Mouse (Mus musculus): Measurements from ENCODE around the gene Dgkq. TPM values are rescaled to one million over a fixed set of nuclear protein-coding genes. Genes with fewer than 3 reads are reported as not detected.

Dgkq gene
- total and polyA plus RNA-seq, 3 experiments = 11.3 TPM; not detected in 1

DNA sequence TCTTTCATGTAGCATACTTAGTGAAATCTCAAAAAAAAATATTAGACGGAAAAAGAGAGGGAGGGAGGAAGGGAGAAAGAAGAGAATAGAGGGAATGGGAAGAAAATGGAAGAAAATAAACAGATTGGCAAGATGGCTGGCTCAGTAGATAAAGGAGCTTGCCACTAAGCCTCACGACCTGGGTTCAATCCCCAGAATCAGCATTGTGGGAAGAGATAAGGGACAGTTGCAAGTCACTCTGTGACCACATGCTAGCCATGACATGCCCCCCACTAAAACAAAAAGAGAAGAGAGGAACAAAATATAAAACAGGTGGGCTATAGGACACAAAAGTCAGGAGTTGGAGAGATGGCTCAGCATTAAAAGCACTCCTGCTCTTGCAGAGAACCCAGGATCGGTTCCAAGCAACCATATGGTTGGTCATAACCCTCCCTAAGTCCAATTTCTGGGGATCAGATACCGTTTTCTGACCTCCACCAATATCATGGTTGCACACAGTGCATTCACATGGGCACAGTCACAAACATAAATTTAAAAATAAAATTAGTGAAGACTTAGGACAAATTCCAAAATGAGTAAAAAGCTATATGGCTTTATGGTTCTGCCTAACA is 43.3 kb downstream of the Dgkq start:
- no peaks in the 10 kb centered on the region for H3K9me3 ChIP-seq (replicated peaks; ENCODE audit: insufficient read depth, low read length)
- no peaks in the 10 kb centered on the region for H3K27me3 ChIP-seq (ENCODE audit: control insufficient read depth in 1 of 2, insufficient read depth in 2 of 2, low read length in 2 of 2)
- H3K9ac ChIP-seq (ENCODE audit: control insufficient read depth, low read depth, low read length, poor library complexity, severe bottlenecking) = no peak overlapping the region
- H3K27ac ChIP-seq (ENCODE audit: control insufficient read depth, low read depth, low read length) = peak overlapping the region; percentile 42
- no peak overlapping the region for H3K4me3 ChIP-seq (ENCODE audit: control insufficient read depth in 1 of 2, insufficient read depth in 1 of 2, low read depth in 2 of 2, low read length in 2 of 2)
- peaks cover 45% of the 10 kb centered on the region for H3K79me2 ChIP-seq (ENCODE audit: control insufficient read depth, insufficient read depth, low read length, poor library complexity)
- H3K4me1 ChIP-seq (ENCODE audit: control insufficient read depth in 1 of 2, insufficient read depth in 2 of 2, low read length in 2 of 2) = peaks cover 17 to 19% of the 10 kb centered on the region in 2 experiments
- TF ChIP-seq RCOR1 (IDR thresholded peaks at IDR 0.05; ENCODE audit: low read depth, low read length) = peak; percentile 75
- no peak for TF ChIP-seq MEF2A (IDR thresholded peaks at IDR 0.05; ENCODE audit: extremely low read depth, insufficient replicate concordance, low read depth, low read length, poor library complexity, severe bottlenecking)
- TF ChIP-seq MXI1 (IDR thresholded peaks at IDR 0.05; ENCODE audit: low read depth, low read length) = peak; percentile 67
- peak; percentile 73 for TF ChIP-seq ETS1 (IDR thresholded peaks at IDR 0.05; ENCODE audit: low read depth, low read length)
- TF ChIP-seq SMC3 (IDR thresholded peaks at IDR 0.05; ENCODE audit: low read depth, low read length) = no peak
- TF ChIP-seq TCF12 (IDR thresholded peaks at IDR 0.05; ENCODE audit: low read depth, low read length) = peak; percentile 77
- no peak for TF ChIP-seq BHLHE40 (IDR thresholded peaks at IDR 0.05; ENCODE audit: borderline replicate concordance, low read depth, low read length)
- no peak for TF ChIP-seq KAT2A (conservative IDR thresholded peaks at IDR 0.05; ENCODE audit: low read depth, low read length)
- TF ChIP-seq EP300 (IDR thresholded peaks at IDR 0.05; ENCODE audit: low read depth in 1 of 2, low read length in 2 of 2) = peak; percentile 76 to 77
- TF ChIP-seq NELFE (IDR thresholded peaks at IDR 0.05; ENCODE audit: low read depth, low read length) = no peak
- TF ChIP-seq USF2 (IDR thresholded peaks at IDR 0.05; ENCODE audit: borderline replicate concordance in 1 of 2, insufficient read depth in 1 of 2, low read depth in 1 of 2, low read length in 2 of 2) = no peak
- 0 out of 2 replicates have a peak, but pooled peaks have one; percentile 18 for TF ChIP-seq HCFC1 (IDR thresholded peaks at IDR 0.05; ENCODE audit: low read depth, low read length)
- TF ChIP-seq GATA1 (IDR thresholded peaks at IDR 0.05; ENCODE audit: low read depth, low read length) = peak; percentile 89
- 0 out of 2 replicates have a peak, but pooled peaks have one; percentile 34 for TF ChIP-seq CHD1 (IDR thresholded peaks at IDR 0.05; ENCODE audit: low read depth, low read length)
- TF ChIP-seq MAX (IDR thresholded peaks at IDR 0.05; ENCODE audit: low read length) = no peak
- no peak for TF ChIP-seq ELF1 (IDR thresholded peaks at IDR 0.05; ENCODE audit: low read depth, low read length)
- no peak for TF ChIP-seq RAD21 (IDR thresholded peaks at IDR 0.05; ENCODE audit: low read depth, low read length)
- peak; percentile 68 for TF ChIP-seq MYC (IDR thresholded peaks at IDR 0.05; ENCODE audit: low read depth, low read length)
- peak; percentile 66 for TF ChIP-seq TAL1 (IDR thresholded peaks at IDR 0.05; ENCODE audit: low read length)
- TF ChIP-seq MAFK (IDR thresholded peaks at IDR 0.05; ENCODE audit: borderline replicate concordance, low read depth, low read length) = no peak
- TF ChIP-seq POLR2AphosphoS2 (IDR thresholded peaks at IDR 0.05; ENCODE audit: low read length) = no peak
- peak; percentile 66; the same call in 1 of the 2 replicates for TF ChIP-seq SIN3A (IDR thresholded peaks at IDR 0.05; ENCODE audit: low read length)
- no peak for TF ChIP-seq POLR2A (IDR thresholded peaks at IDR 0.05; ENCODE audit: control insufficient read depth in 1 of 2, insufficient read depth in 1 of 2, low read depth in 1 of 2, low read length in 2 of 2, poor library complexity in 1 of 2)
- no peak for TF ChIP-seq CHD2 (IDR thresholded peaks at IDR 0.05; ENCODE audit: low read length)
- TF ChIP-seq MYB (IDR thresholded peaks at IDR 0.05; ENCODE audit: low read depth, low read length) = no peak
- peak; percentile 31; the same call in 1 of the 2 replicates for TF ChIP-seq MAZ (IDR thresholded peaks at IDR 0.05; ENCODE audit: low read depth, low read length)
- TF ChIP-seq E2F4 (IDR thresholded peaks at IDR 0.05; ENCODE audit: borderline replicate concordance, low read depth, low read length) = no peak
- TF ChIP-seq GABPA (IDR thresholded peaks at IDR 0.05; ENCODE audit: low read depth, low read length) = no peak
- no peak for TF ChIP-seq USF1 (IDR thresholded peaks at IDR 0.05; ENCODE audit: low read depth, low read length)
- TF ChIP-seq JUND (IDR thresholded peaks at IDR 0.05; ENCODE audit: low read depth, low read length) = no peak
- DNase-seq (ENCODE audit: low read depth, low spot score) = peak; percentile 68
- H3K36me3 ChIP-seq (ENCODE audit: control insufficient read depth in 1 of 2, insufficient read depth in 2 of 2, low read length in 2 of 2) = peaks cover 22 to 37% of the 10 kb centered on the region in 2 experiments

All from MEL (cell line).